Mouse (Mus musculus) embryonic facial prominence, embryonic 14.5 days (tissue): ENCODE data around the gene Rpf1. TPM values are rescaled to one million over a fixed set of nuclear protein-coding genes. Genes with fewer than 3 reads are reported as not detected.

Experiments used
- ATAC-seq: fragments of 200-750 bp; cut with Nextera tagmentation; 2 replicates; pipeline ENCODE4 v1.8.0; 2017; ENCODE audit warnings: low read depth, moderate number of reproducible peaks, moderate TSS enrichment
- DNase-seq: peaks from one replicate; pipeline ENCODE4 v3.0.0-alpha.2; 2015; ENCODE audit warnings: low spot score
- H3K27ac ChIP-seq: fragments of 300-500 bp; sonication (generic); replicated peaks from 2 replicates; pipeline ENCODE4 v1.5.1; 2014; ENCODE audit warnings: low read depth, mild to moderate bottlenecking, low read length, moderate library complexity
- H3K27me3 ChIP-seq: fragments of 300-500 bp; sonication (generic); replicated peaks from 2 replicates; pipeline ENCODE4 v1.6.1; 2014; ENCODE audit warnings: low read length; ENCODE audit not compliant: control insufficient read depth, insufficient read depth
- H3K36me3 ChIP-seq: fragments of 300-500 bp; sonication (generic); 2 replicates; pipeline ENCODE4 v1.6.1; 2014; ENCODE audit warnings: low read length, mixed read lengths; ENCODE audit not compliant: control insufficient read depth, insufficient read depth
- H3K4me1 ChIP-seq: fragments of 300-500 bp; sonication (generic); 2 replicates; pipeline ENCODE4 v1.6.1; 2014; ENCODE audit warnings: antibody characterized with exemption, low read length; ENCODE audit not compliant: control insufficient read depth, insufficient read depth
- H3K4me2 ChIP-seq: fragments of 300-500 bp; sonication (generic); 2 replicates; pipeline ENCODE4 v1.6.1; 2014; ENCODE audit warnings: low read depth, mild to moderate bottlenecking, low read length, moderate library complexity, mixed read lengths
- H3K4me3 ChIP-seq: fragments of 300-500 bp; sonication (generic); 2 replicates; pipeline ENCODE4 v1.5.1; 2014; ENCODE audit warnings: low read depth, mild to moderate bottlenecking, low read length
- H3K9ac ChIP-seq: fragments of 300-500 bp; sonication (generic); 2 replicates; pipeline ENCODE4 v1.6.1; 2014; ENCODE audit warnings: low read depth, mild to moderate bottlenecking, low read length, moderate library complexity, mixed read lengths
- H3K9me3 ChIP-seq: fragments of 300-500 bp; sonication (generic); 2 replicates; pipeline ENCODE4 v1.6.1; 2016; ENCODE audit warnings: low read length; ENCODE audit not compliant: control insufficient read depth
- WGBS: fragments of 180-500 bp; shearing (Covaris S2); extraction: QIAGEN DNeasy Blood & Tissue Kit; methylation state at CpG from one replicate; pipeline ENCODE4 v1.1.7; 2014; 5-methylcytosine and 5-hydroxymethylcytosine counted together
- polyA plus RNA-seq: library from polyadenylated mRNA; unstranded; fragments of >200 nt; fragmentation: Nextera tagmentation; extraction: Ambion mirVana; gene quantifications from 2 replicates; pipeline ENCODE4 v1.2.1, GENCODE M21; 2014

The Rpf1 gene
- polyA plus RNA-seq, 1 experiment from 2014 or later: 39.8 TPM

GRCm38 (mm10) chr3:146486464-146486863, 34.8 kb downstream of the Rpf1 start:
- Histone ChIP-seq H3K9me3 (no peaks in the 10 kb centered on the region), H3K4me1 (no peaks in the 10 kb centered on the region), H3K36me3 (0 out of 2 replicates have a peak, but pooled peaks cover 5% of the 10 kb centered on the region), H3K9ac (no peak overlapping the region), H3K4me3 (no peak overlapping the region), H3K27ac (no peak overlapping the region), H3K27me3 (no peaks in the 10 kb centered on the region), H3K4me2 (no peak overlapping the region)
- WGBS: 82% methylated on average over 4 of the region's 4 CpGs
- ATAC-seq: no peak
- DNase-seq: no peak

- WGBS: 70% methylated on average over 2 of the region's 2 CpGs
- H3K4me3 ChIP-seq: no peak overlapping the region
- H3K27ac ChIP-seq: no peak overlapping the region
- no peaks in the 10 kb centered on the region for H3K27me3 ChIP-seq
- H3K36me3 ChIP-seq: 0 out of 2 replicates have a peak, but pooled peaks cover 5% of the 10 kb centered on the region
- no peaks in the 10 kb centered on the region for H3K4me1 ChIP-seq
- H3K9ac ChIP-seq: no peak overlapping the region
- no peak for ATAC-seq
- no peak overlapping the region for H3K4me2 ChIP-seq
- H3K9me3 ChIP-seq: no peaks in the 10 kb centered on the region
- no peak for DNase-seq
Measured at GRCm38 (mm10) chr3:146482044-146482443, 39.2 kb downstream of the Rpf1 start.

- H3K27me3 ChIP-seq: no peaks in the 10 kb centered on the region
- no peak for DNase-seq
- H3K4me2 ChIP-seq: no peak overlapping the region
- no peaks in the 10 kb centered on the region for H3K36me3 ChIP-seq
- WGBS: 95% methylated on average over 3 of the region's 3 CpGs
- no peak overlapping the region for H3K4me3 ChIP-seq
- H3K9me3 ChIP-seq: no peaks in the 10 kb centered on the region
- no peak for ATAC-seq
- no peak overlapping the region for H3K27ac ChIP-seq
- no peaks in the 10 kb centered on the region for H3K4me1 ChIP-seq
- H3K9ac ChIP-seq: no peak overlapping the region
Measured at GRCm38 (mm10) chr3:146474428-146474827, 46.8 kb downstream of the Rpf1 start.

- no peak for DNase-seq
- no peak overlapping the region for H3K27ac ChIP-seq
- no peaks in the 10 kb centered on the region for H3K36me3 ChIP-seq
- H3K4me2 ChIP-seq: no peak overlapping the region
- H3K9ac ChIP-seq: no peak overlapping the region
- H3K9me3 ChIP-seq: no peaks in the 10 kb centered on the region
- H3K27me3 ChIP-seq: no peaks in the 10 kb centered on the region
- no peaks in the 10 kb centered on the region for H3K4me1 ChIP-seq
- ATAC-seq: no peak
- no peak overlapping the region for H3K4me3 ChIP-seq
Measured at GRCm38 (mm10) chr3:146473741-146474140, 47.5 kb downstream of the Rpf1 start.

GRCm38 (mm10) chr3:146472657-146473056, 48.6 kb downstream of the Rpf1 start:
- Histone ChIP-seq H3K4me3 (no peak overlapping the region), H3K36me3 (no peaks in the 10 kb centered on the region), H3K4me2 (no peak overlapping the region), H3K9ac (no peak overlapping the region), H3K27me3 (no peaks in the 10 kb centered on the region), H3K4me1 (no peaks in the 10 kb centered on the region), H3K9me3 (no peaks in the 10 kb centered on the region), H3K27ac (no peak overlapping the region)
- no peak for ATAC-seq
- 65% methylated on average over 4 of the region's 4 CpGs for WGBS
- no peak for DNase-seq

GRCm38 (mm10) chr3:146469226-146469625, 52.0 kb downstream of the Rpf1 start:
- Histone ChIP-seq H3K27ac (no peak overlapping the region), H3K4me3 (no peak overlapping the region), H3K27me3 (no peaks in the 10 kb centered on the region), H3K9ac (no peak overlapping the region), H3K9me3 (no peaks in the 10 kb centered on the region), H3K4me1 (no peaks in the 10 kb centered on the region), H3K36me3 (peaks cover 2% of the 10 kb centered on the region; the same call in 1 of the 2 replicates), H3K4me2 (no peak overlapping the region)
- ATAC-seq (no peak), DNase-seq (no peak)
- WGBS: 76% methylated on average over 2 of the region's 2 CpGs

GRCm38 (mm10) chr3:146462939-146463338, 58.3 kb downstream of the Rpf1 start:
- Histone ChIP-seq H3K36me3 (peaks cover 2% of the 10 kb centered on the region; the same call in 1 of the 2 replicates), H3K4me3 (no peak overlapping the region), H3K27me3 (no peaks in the 10 kb centered on the region), H3K9ac (no peak overlapping the region), H3K4me1 (no peaks in the 10 kb centered on the region), H3K9me3 (no peaks in the 10 kb centered on the region), H3K27ac (no peak overlapping the region), H3K4me2 (no peak overlapping the region)
- ATAC-seq: no peak
- no peak for DNase-seq
- WGBS: 57% methylated on average over 2 of the region's 2 CpGs

Other genes with a start within 250 kb of the Rpf1 start
- gene Ssx2ip, start 116.8 kb downstream of the Rpf1 start, polyA plus RNA-seq: 34.5 and 35.1 TPM in 2 replicates
- 10.5 and 12.7 TPM in 2 replicates for gene Ctbs, start 71.6 kb downstream of the Rpf1 start, polyA plus RNA-seq
- 5.1 and 6.0 TPM in 2 replicates for gene Spata1, start 21.7 kb downstream of the Rpf1 start, polyA plus RNA-seq
- gene Gng5, start 21.6 kb downstream of the Rpf1 start, polyA plus RNA-seq: 846 and 915 TPM in 2 replicates
- 0.17 and 0.85 TPM in 2 replicates for gene Uox, start 49.0 kb upstream of the Rpf1 start, polyA plus RNA-seq
- 0.10 TPM in 1 of 2 replicates, not detected in the other for gene Dnase2b, start 94.2 kb upstream of the Rpf1 start, polyA plus RNA-seq
- gene 4930503B20Rik, start 129.9 kb upstream of the Rpf1 start, polyA plus RNA-seq: not detected in 2 replicates
- 1.3 and 1.4 TPM in 2 replicates for gene Samd13, start 164.2 kb upstream of the Rpf1 start, polyA plus RNA-seq